Mouse (Mus musculus) brain, embryonic 14.5 days (tissue): ENCODE results near the gene Fahd1.

ENCODE experiments used
- CTCF ChIP-seq: fragments of 200-500 bp; IDR thresholded peaks from 2 replicates; pipeline ENCODE4 v1.5.1; 2012; ENCODE audit warnings: inconsistent platforms, mild to moderate bottlenecking, moderate library complexity, borderline replicate concordance; ENCODE audit not compliant: insufficient read depth, insufficient read length; ENCODE audit errors: extremely low read depth
- POLR2A ChIP-seq: fragments of 200-500 bp; IDR thresholded peaks from 2 replicates; pipeline ENCODE4 v1.6.1; 2012; ENCODE audit warnings: mild to moderate bottlenecking, inconsistent platforms, borderline replicate concordance; ENCODE audit not compliant: poor library complexity, insufficient read depth, insufficient read length, severe bottlenecking; ENCODE audit errors: extremely low read depth

GRCm38 (mm10) chr17:24895571-24896240 lies 45.5 kb upstream of the Fahd1 start:
- TF ChIP-seq CTCF = no peak
- TF ChIP-seq POLR2A = no peak
